Comparison of ENCODE assay signal across 21 mouse cellular contexts in genomic region chr11:119171588-119171987, GRCm38 (mm10).
"Had no signal": no experiment of that assay in that cellular context is flagged by ENCODE, and none has a peak within 500 bp of the region (broad histone marks: within the 10 kb centered on the region; RNA-seq: fewer than 3 reads in every experiment).

No protein-coding gene starts in this region.

- H3K4me3 ChIP-seq: lung, embryonic 15.5 days; megakaryocyte, embryonic 14.5 days; midbrain, embryonic 13.5 days; midbrain, embryonic 15.5 days; myocyte; neural tube, embryonic 13.5 days; neural tube, embryonic 15.5 days had no signal

- H3K9ac ChIP-seq: lung, embryonic 15.5 days; midbrain, embryonic 13.5 days; midbrain, embryonic 15.5 days; neural tube, embryonic 13.5 days; neural tube, embryonic 15.5 days had no signal

- ATAC-seq: lung, postnatal 0 days; midbrain, embryonic 13.5 days; midbrain, embryonic 15.5 days had no signal

- H3K27me3 ChIP-seq: lung, embryonic 15.5 days; midbrain, embryonic 13.5 days; midbrain, embryonic 15.5 days; neural tube, embryonic 13.5 days; neural tube, embryonic 15.5 days had no signal

- H3K27ac ChIP-seq: lung, embryonic 15.5 days; macrophage; midbrain, embryonic 13.5 days; midbrain, embryonic 15.5 days; neural tube, embryonic 13.5 days; neural tube, embryonic 15.5 days had no signal

- H3K4me1 ChIP-seq: megakaryocyte, embryonic 14.5 days had no signal

- DNase-seq: lung, adult 2 months; lung, postnatal 14 days; lung, postnatal 36 days; retina, postnatal 1 day; right cerebral cortex, adult 18-20 months; right cerebral cortex, postnatal 25 days; right cerebral cortex, postnatal 4 days; spleen, adult 18-20 months; thymus, adult 18-20 months; thymus, postnatal 14 days; thymus, postnatal 36 days had no signal

- H3K4me2 ChIP-seq: lung, embryonic 15.5 days; midbrain, embryonic 11.5 days; midbrain, embryonic 13.5 days; midbrain, embryonic 15.5 days; neural tube, embryonic 13.5 days; neural tube, embryonic 15.5 days had no signal

- H3K36me3 ChIP-seq: midbrain, embryonic 15.5 days; neural tube, embryonic 15.5 days had no signal

- H3K9me3 ChIP-seq: lung, embryonic 15.5 days; megakaryocyte, embryonic 14.5 days; midbrain, embryonic 13.5 days; midbrain, embryonic 15.5 days; neural tube, embryonic 13.5 days; neural tube, embryonic 15.5 days had no signal
